Mouse (Mus musculus) layer of hippocampus, postnatal 14 days (tissue): ENCODE measurements at regions not wholly inside any gene's neighbourhood (a gene's known extent, or its start where the extent isn't known, plus 50 kb on each side); places are given as distances from the start of the nearest gene placed in this dataset.
A peak's percentile ranks its signal among the peaks of the same experiment; 100 is the strongest.

Source experiments
- DNase-seq, 2 experiments: peaks; one replicate each; pipeline ENCODE4 v3.0.0; 2021 to 2022; ENCODE audit warnings: low spot score in 2 of 2, mixed read lengths in 1 of 2

- peak; percentile 42 to 66 for DNase-seq
These were observed 55.5 kb upstream of the Kcne4 start for GRCm38 (mm10) chr1:78761061-78761515.
